Comparison of ENCODE assay signal across 16 mouse cellular contexts in genomic region chr10:117630810-117631209, GRCm38 (mm10). TPM values are rescaled to one million over a fixed set of nuclear protein-coding genes. Genes with fewer than 3 reads are reported as not detected.
DNase-seq lines count a peak whose midpoint lies in the region; ATAC-seq and TF ChIP-seq lines count a peak whose summit lies in the region.
"Had no signal": no experiment of that assay in that cellular context is flagged by ENCODE, and none has a peak within 500 bp of the region (broad histone marks: within the 10 kb centered on the region; RNA-seq: fewer than 3 reads in every experiment).

No protein-coding gene starts in this region.

- H3K27me3 ChIP-seq in embryonic facial prominence, embryonic 13.5 days: peaks cover 54% of the 10 kb centered on the region
- H3K27me3 ChIP-seq in embryonic facial prominence, embryonic 10.5 days (replicated peaks; ENCODE audit: low read depth, poor library complexity, severe bottlenecking): peaks cover 61% of the 10 kb centered on the region
- peaks cover 17% of the 10 kb centered on the region for H3K27me3 ChIP-seq in lung, embryonic 14.5 days (ENCODE audit: insufficient read depth, low read length)
- H3K27me3 ChIP-seq in intestine, embryonic 16.5 days (replicated peaks; ENCODE audit: control insufficient read depth, insufficient read depth, low read length): 0 out of 2 replicates have a peak, but pooled peaks cover 3% of the 10 kb centered on the region
- 0 out of 2 replicates have a peak, but pooled peaks cover 9% of the 10 kb centered on the region for H3K27me3 ChIP-seq in stomach, embryonic 15.5 days (replicated peaks)

- WGBS in embryonic facial prominence, embryonic 13.5 days: 46% methylated on average over 2 of the region's 2 CpGs
- 62% methylated on average over 2 of the region's 2 CpGs for WGBS in embryonic facial prominence, embryonic 10.5 days
- WGBS in lung, embryonic 14.5 days: 60% methylated on average over 2 of the region's 2 CpGs
- WGBS in intestine, embryonic 16.5 days: 58% methylated on average over 2 of the region's 2 CpGs
- 50% methylated on average over 2 of the region's 2 CpGs for WGBS in stomach, embryonic 15.5 days

- H3K4me3 ChIP-seq in embryonic facial prominence, embryonic 13.5 days: no peak overlapping the region
- no peak overlapping the region for H3K4me3 ChIP-seq in embryonic facial prominence, embryonic 10.5 days
- H3K4me3 ChIP-seq in lung, embryonic 14.5 days (ENCODE audit: low read depth, low read length): no peak overlapping the region
- peak overlapping the region; percentile 63 for H3K4me3 ChIP-seq in intestine, embryonic 16.5 days (ENCODE audit: low read length)
- H3K4me3 ChIP-seq in stomach, embryonic 15.5 days (replicated peaks): peak overlapping the region; percentile 69
- H3K4me3 ChIP-seq: megakaryocyte, embryonic 14.5 days had no signal

- TF ChIP-seq CTCF in lung, embryonic 14.5 days (IDR thresholded peaks at IDR 0.05; ENCODE audit: low read depth): no peak

- peak overlapping the region; percentile 92; the same call in 1 of the 2 replicates for H3K4me2 ChIP-seq in embryonic facial prominence, embryonic 13.5 days
- peak overlapping the region; percentile 94; the same call in 1 of the 2 replicates for H3K4me2 ChIP-seq in lung, embryonic 14.5 days
- peak overlapping the region; percentile 99; the same call in 1 of the 2 replicates for H3K4me2 ChIP-seq in intestine, embryonic 16.5 days (ENCODE audit: low read depth, low read length)
- peak overlapping the region; percentile 19; the same call in 1 of the 2 replicates for H3K4me2 ChIP-seq in stomach, embryonic 15.5 days

- no peaks in the 10 kb centered on the region for H3K36me3 ChIP-seq in embryonic facial prominence, embryonic 13.5 days
- H3K36me3 ChIP-seq in embryonic facial prominence, embryonic 10.5 days (replicated peaks): no peaks in the 10 kb centered on the region
- H3K36me3 ChIP-seq in lung, embryonic 14.5 days (ENCODE audit: insufficient read depth): no peaks in the 10 kb centered on the region
- H3K36me3 ChIP-seq in intestine, embryonic 16.5 days (ENCODE audit: control insufficient read depth, insufficient read depth, low read length): no peaks in the 10 kb centered on the region
- H3K36me3 ChIP-seq in stomach, embryonic 15.5 days: no peaks in the 10 kb centered on the region
- H3K36me3 ChIP-seq: limb, embryonic 15.5 days had no signal

- H3K4me1 ChIP-seq in embryonic facial prominence, embryonic 13.5 days: peaks cover 20% of the 10 kb centered on the region
- H3K4me1 ChIP-seq in embryonic facial prominence, embryonic 10.5 days: peaks cover 18% of the 10 kb centered on the region
- H3K4me1 ChIP-seq in lung, embryonic 14.5 days (ENCODE audit: insufficient read depth): no peaks in the 10 kb centered on the region
- H3K4me1 ChIP-seq in intestine, embryonic 16.5 days (ENCODE audit: control insufficient read depth, insufficient read depth, low read length): no peaks in the 10 kb centered on the region
- H3K4me1 ChIP-seq in stomach, embryonic 15.5 days: no peaks in the 10 kb centered on the region

- no peak for DNase-seq in embryonic facial prominence, embryonic 10.5 days (ENCODE audit: low spot score)
- no peak for DNase-seq in lung, embryonic 14.5 days
- no peak for DNase-seq in lung, adult 18-20 months
- no peak for DNase-seq in urinary bladder, postnatal 36 days (ENCODE audit: low spot score in 2 of 2)
- DNase-seq in cerebellum, adult 11-12 months: no peak
- DNase-seq: cerebellum, postnatal 25 days; heart, adult 11 months; kidney, postnatal 14 days; right cerebral cortex, adult 18-20 months had no signal

- no peak overlapping the region for H3K9ac ChIP-seq in embryonic facial prominence, embryonic 13.5 days
- H3K9ac ChIP-seq in lung, embryonic 14.5 days: no peak overlapping the region
- H3K9ac ChIP-seq in intestine, embryonic 16.5 days (ENCODE audit: low read depth, low read length): no peak overlapping the region
- no peak overlapping the region for H3K9ac ChIP-seq in stomach, embryonic 15.5 days
- H3K9ac ChIP-seq: forebrain, postnatal 0 days; limb, embryonic 15.5 days had no signal

- no peak for ATAC-seq in embryonic facial prominence, embryonic 13.5 days (ENCODE audit: insufficient number of reproducible peaks, insufficient read depth, low FRiP score, low TSS enrichment, low read depth)
- ATAC-seq in lung, embryonic 14.5 days (ENCODE audit: insufficient read depth): no peak
- no peak for ATAC-seq in intestine, embryonic 16.5 days
- ATAC-seq in stomach, embryonic 15.5 days (ENCODE audit: insufficient read depth, low FRiP score, low read depth): no peak
- ATAC-seq: forebrain, postnatal 0 days had no signal

- H3K9me3 ChIP-seq in embryonic facial prominence, embryonic 13.5 days: no peaks in the 10 kb centered on the region
- H3K9me3 ChIP-seq in embryonic facial prominence, embryonic 10.5 days: no peaks in the 10 kb centered on the region
- no peaks in the 10 kb centered on the region for H3K9me3 ChIP-seq in lung, embryonic 14.5 days (ENCODE audit: low read depth, low read length)
- no peaks in the 10 kb centered on the region for H3K9me3 ChIP-seq in intestine, embryonic 16.5 days (ENCODE audit: control insufficient read depth, low read length)
- no peaks in the 10 kb centered on the region for H3K9me3 ChIP-seq in stomach, embryonic 15.5 days
- H3K9me3 ChIP-seq: limb, embryonic 15.5 days had no signal

- H3K27ac ChIP-seq in embryonic facial prominence, embryonic 13.5 days: no peak overlapping the region
- no peak overlapping the region for H3K27ac ChIP-seq in embryonic facial prominence, embryonic 10.5 days (replicated peaks)
- no peak overlapping the region for H3K27ac ChIP-seq in lung, embryonic 14.5 days (ENCODE audit: low read depth)
- H3K27ac ChIP-seq in intestine, embryonic 16.5 days (ENCODE audit: low read length): no peak overlapping the region
- no peak overlapping the region for H3K27ac ChIP-seq in stomach, embryonic 15.5 days
- H3K27ac ChIP-seq: left cerebral cortex, adult 2 months; limb, embryonic 15.5 days had no signal

RNA-seq across cellular contexts. Expression of gene Cpm, which starts 1.5 kb away (rescaled TPM):
- 25.6 and 34.0 TPM in 2 replicates for polyA plus RNA-seq in embryonic facial prominence, embryonic 13.5 days (2015; fragmentation: Nextera tagmentation; extraction: Ambion mirVana)
- 8.3 and 11.6 TPM in 2 replicates for polyA plus RNA-seq in embryonic facial prominence, embryonic 10.5 days (2016; fragmentation: Nextera tagmentation; extraction: Ambion mirVana)
- 23.5 and 25.3 TPM in 2 replicates for polyA plus RNA-seq in lung, embryonic 14.5 days (2014; fragmentation: Nextera tagmentation; extraction: Ambion mirVana)
- 47.7 and 51.8 TPM in 2 replicates for polyA plus RNA-seq in intestine, embryonic 16.5 days (2015; fragmentation: Nextera tagmentation; extraction: Ambion mirVana)
- 57.1 and 57.7 TPM in 2 replicates for polyA plus RNA-seq in stomach, embryonic 15.5 days (2015; fragmentation: Nextera tagmentation; extraction: Ambion mirVana)

Comparison
In these comparisons a context has a peak if more than half of its experiments do, and no peak if none do; other contexts are left out.
1. H3K4me2 ChIP-seq: peak in every context shown above with its lines; median percentile 99 in intestine, embryonic 16.5 days; 94 in lung, embryonic 14.5 days; 92 in embryonic facial prominence, embryonic 13.5 days; 19 in stomach, embryonic 15.5 days.
2. H3K4me3 ChIP-seq: peak in intestine, embryonic 16.5 days (single experiment) and stomach, embryonic 15.5 days (single experiment); none in embryonic facial prominence, embryonic 13.5 days (single experiment), embryonic facial prominence, embryonic 10.5 days (single experiment) and lung, embryonic 14.5 days (single experiment).